Mouse (Mus musculus) frontal cortex, adult (tissue): ENCODE measurements around the gene Smpd4.
"Not testable (repeated sequence)": the region's sequence is repeated elsewhere in the genome, so short reads cannot be mapped to it uniquely, and the experiment has no call there.

ENCODE experiments used
- ATAC-seq: cut with Nextera tagmentation; 2 replicates; pipeline ENCODE4 v1.9.2; 2017; ENCODE audit warnings: mild to moderate bottlenecking, moderate library complexity, mixed read lengths; ENCODE audit not compliant: low TSS enrichment

Gene Smpd4

GRCm38 (mm10) chr16:17619198-17620105, at the start of gene Smpd4:
TSS of gene Smpd4 (plus strand) at chr16:17619354.
- ATAC-seq: peak; percentile 34; the same call in 1 of the 2 replicates

- ATAC-seq: peak; percentile 81
These were observed 43.0 kb upstream of the Smpd4 start for GRCm38 (mm10) chr16:17575870-17576824.

- no peak for ATAC-seq
These were observed 42.3 kb upstream of the Smpd4 start for GRCm38 (mm10) chr16:17576825-17577215.

GRCm38 (mm10) chr16:17583064-17583463, 36.1 kb upstream of the Smpd4 start, which contains the start of gene Slc7a4:
TSS of gene Slc7a4 (minus strand) at chr16:17583214.
- no peak for ATAC-seq

- ATAC-seq: no peak
These were observed 34.6 kb upstream of the Smpd4 start for GRCm38 (mm10) chr16:17584555-17584954.

GRCm38 (mm10) chr16:17590731-17591130, 28.4 kb upstream of the Smpd4 start:
- no peak for ATAC-seq

- 0 out of 2 replicates have a peak, but pooled peaks have one; percentile 51 for ATAC-seq
These were observed 18.1 kb upstream of the Smpd4 start for GRCm38 (mm10) chr16:17600944-17601562.

- ATAC-seq: no peak
These were observed 14.2 kb upstream of the Smpd4 start for GRCm38 (mm10) chr16:17604941-17605340.

- peak; percentile 97 for ATAC-seq
These were observed 13.5 kb upstream of the Smpd4 start for GRCm38 (mm10) chr16:17605684-17606083.

- ATAC-seq: peak; percentile 89
These were observed 7.8 kb upstream of the Smpd4 start for GRCm38 (mm10) chr16:17611383-17611782.

- ATAC-seq: not testable (repeated sequence)
These were observed 4.4 kb upstream of the Smpd4 start for GRCm38 (mm10) chr16:17614740-17615139.

GRCm38 (mm10) chr16:17616212-17616611, 2.9 kb upstream of the Smpd4 start:
- ATAC-seq: no peak

GRCm38 (mm10) chr16:17617922-17618565, 1.1 kb upstream of the Smpd4 start:
- peak; percentile 85; the same call in 1 of the 2 replicates for ATAC-seq

- ATAC-seq: no peak
These were observed 2.8 kb downstream of the Smpd4 start for GRCm38 (mm10) chr16:17621936-17622335.

- peak; percentile 55; the same call in 1 of the 2 replicates for ATAC-seq
These were observed 6.5 kb downstream of the Smpd4 start for GRCm38 (mm10) chr16:17625488-17626268.

GRCm38 (mm10) chr16:17626269-17626555, 7.1 kb downstream of the Smpd4 start:
- ATAC-seq: peak; percentile 71; the same call in 1 of the 2 replicates

GRCm38 (mm10) chr16:17632580-17632979, 13.4 kb downstream of the Smpd4 start:
- peak; percentile 57; the same call in 1 of the 2 replicates for ATAC-seq

GRCm38 (mm10) chr16:17633481-17634181, 14.5 kb downstream of the Smpd4 start:
- peak; percentile 72 for ATAC-seq

GRCm38 (mm10) chr16:17636904-17637303, 17.8 kb downstream of the Smpd4 start:
- ATAC-seq: no peak

- no peak for ATAC-seq
These were observed 18.5 kb downstream of the Smpd4 start for GRCm38 (mm10) chr16:17637610-17638009.
